Mouse (Mus musculus) left cerebral cortex, adult 18-20 months (tissue): ENCODE results near the gene Apol6. TPM values are rescaled to one million over a fixed set of nuclear protein-coding genes. Genes with fewer than 3 reads are reported as not detected.

Source experiments
- DNase-seq, 2 experiments: peaks; one replicate each; pipeline ENCODE4 v3.0.0; 2021 to 2022; ENCODE audit warnings: low spot score in 2 of 2, mixed read lengths in 1 of 2
- total RNA-seq, 2 experiments: library from RNA; stranded (reverse); gene quantifications; 2 replicates each; pipeline ENCODE4 v1.2.3; 2021

Gene Apol6
- total RNA-seq, 2 experiments from 2014 or later: 0.21 to 0.23 TPM

DNA sequence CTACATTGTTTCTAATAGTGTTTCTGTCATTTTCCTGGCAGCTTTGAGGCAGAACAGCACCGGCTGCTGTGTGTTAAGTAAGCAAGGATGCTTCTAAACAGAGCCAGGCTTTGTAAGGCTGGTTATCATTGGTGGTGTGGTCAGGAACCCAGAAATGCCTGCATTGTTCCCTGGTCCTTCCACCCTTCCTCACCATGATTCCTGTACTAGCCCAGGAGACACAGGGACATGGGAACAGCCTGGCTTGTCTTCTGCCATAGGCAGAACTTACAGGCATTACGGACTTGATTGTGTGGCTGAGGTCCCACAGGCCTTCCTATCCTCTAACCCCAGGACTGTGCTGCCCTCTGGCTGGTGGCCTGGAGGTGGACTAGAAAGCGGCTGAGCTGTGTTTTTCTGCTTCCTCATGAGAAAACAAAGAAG, 23.9 kb downstream of the Apol6 start:
- DNase-seq: peak in 1 of 2 experiments; percentile 33

DNA sequence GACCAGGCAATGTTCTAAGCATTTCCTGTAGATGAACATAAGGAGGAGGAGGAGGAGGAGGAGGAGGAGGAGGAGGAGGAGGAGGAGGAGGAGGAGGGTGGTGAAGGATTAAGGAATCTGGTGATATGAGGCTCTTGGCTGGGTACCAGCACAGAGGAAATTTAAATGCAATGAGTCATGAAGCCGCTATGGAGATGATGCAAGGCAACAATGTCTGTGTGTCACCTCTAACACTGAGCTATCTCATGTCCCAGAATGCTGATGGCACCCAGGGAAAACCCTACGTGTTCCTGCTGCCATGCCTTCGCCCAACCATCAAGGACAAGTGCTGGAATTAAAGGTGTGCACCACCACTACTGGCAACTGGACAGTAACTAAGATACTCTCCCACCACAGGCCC, 24.5 kb downstream of the Apol6 start:
- DNase-seq: peak; percentile 55 to 58

DNA sequence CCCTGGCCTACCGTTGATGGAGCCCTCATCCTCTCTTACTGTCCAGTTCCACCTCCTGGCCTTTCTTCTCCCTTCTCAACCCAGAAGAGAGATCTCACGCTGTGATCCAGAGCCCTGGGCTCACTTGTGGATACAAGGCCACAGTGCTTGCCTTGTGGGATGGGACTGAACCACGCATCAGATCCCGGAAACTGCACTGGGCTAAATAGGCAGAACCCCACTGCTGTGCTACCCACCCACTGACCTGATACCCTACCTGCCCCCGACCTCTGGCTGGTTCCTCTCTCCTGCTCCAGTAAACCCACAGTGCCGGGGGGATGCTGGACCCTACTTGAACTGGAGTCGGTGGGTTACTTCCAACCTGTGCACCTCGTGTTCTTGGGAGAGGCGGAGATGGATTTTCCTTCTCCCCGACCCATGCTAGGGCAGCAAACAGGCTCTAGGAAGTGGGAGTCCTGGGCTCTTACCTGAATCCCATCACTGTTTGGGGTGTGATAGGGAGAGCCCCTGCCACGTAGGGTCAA, 26.3 kb downstream of the Apol6 start:
- no peak for DNase-seq

DNA sequence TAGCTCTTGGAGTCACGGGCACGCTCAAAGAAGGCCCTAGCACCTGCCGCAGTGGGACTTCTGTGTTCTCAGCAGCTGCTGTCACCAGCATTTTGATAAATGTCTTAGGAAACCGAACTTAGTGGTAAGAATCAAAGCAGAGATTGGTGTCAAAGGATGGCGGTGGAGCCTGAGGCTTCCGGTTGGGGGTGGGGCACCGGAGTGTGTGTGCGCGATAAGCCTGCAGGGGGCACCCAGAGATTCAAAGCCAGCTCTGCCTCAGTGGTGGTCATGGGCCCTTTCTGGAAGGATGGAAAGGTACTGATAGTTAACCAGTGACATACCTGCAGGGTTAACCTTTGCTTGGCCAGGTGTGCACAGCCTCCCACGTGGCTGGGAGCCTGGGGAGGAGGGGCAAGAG, 27.0 kb downstream of the Apol6 start:
- DNase-seq: no peak

DNA sequence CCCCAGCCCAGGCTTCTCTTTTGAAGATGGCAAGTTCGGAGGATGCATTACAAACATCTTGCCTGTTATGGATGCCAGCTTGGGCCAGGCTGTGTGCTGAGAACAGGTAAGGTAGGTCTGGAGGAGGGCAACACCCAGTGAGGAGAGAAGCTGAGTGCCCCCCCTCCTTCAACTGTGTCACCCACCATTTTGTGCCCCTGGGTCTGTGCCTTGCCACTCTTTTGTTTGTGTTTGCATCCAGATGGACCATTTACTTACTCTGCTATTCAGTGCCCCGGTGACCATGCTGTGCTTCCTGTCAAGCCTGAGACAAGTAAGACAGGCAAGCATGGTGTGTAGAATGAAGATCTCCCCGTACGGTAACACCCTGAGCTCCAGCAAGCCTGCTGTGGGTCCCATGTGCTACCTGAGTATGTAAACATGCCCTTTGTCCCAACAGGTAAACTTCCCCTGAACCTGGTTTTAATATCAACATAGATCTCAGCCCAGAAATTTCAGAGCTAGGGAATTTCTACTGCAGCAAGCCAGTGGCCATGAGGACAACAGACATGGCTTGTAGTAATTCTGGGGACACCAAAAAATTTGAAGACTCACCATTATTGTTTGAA, 28.1 kb downstream of the Apol6 start:
- DNase-seq: no peak

DNA sequence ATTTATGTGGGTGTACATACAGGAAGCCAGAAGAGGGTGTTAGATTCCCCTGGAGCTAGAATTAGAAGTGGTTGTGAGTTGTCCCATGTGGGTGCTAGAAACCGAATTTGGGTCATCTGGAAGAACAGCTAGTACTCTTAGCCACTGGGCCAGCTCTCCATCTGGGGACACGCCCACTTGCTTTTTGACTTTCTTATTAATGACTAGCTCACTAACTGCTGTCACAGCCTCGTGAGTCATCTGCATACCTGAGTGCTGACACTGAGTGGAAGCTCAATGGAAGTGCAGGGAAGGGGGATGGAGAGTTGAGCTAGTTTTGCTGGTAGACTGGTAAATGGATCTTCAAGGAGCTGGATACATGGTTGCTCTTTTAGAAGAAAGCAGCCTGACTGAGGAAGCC, 32.0 kb downstream of the Apol6 start:
- DNase-seq: peak in 1 of 2 experiments; percentile 44

DNA sequence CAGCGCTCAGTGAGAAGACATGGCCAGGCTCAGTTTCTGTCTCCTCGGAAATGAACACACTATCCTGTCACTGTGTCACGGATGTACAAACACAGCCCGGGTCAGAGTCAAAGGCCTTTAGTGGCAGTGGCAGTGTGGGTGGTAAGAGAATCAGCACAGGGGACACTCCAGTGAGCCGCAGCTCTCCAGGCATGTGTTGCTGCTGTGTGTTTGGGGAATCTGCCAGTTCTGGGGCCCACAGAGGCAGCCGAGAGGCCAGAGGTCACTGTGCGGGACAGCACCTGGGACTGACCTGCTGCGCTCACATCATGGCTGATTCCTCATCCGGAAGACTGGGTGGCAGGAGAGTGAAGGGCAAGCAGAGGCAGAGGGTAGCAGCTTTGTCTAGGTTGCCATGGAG, 33.4 kb downstream of the Apol6 start:
- no peak for DNase-seq

DNA sequence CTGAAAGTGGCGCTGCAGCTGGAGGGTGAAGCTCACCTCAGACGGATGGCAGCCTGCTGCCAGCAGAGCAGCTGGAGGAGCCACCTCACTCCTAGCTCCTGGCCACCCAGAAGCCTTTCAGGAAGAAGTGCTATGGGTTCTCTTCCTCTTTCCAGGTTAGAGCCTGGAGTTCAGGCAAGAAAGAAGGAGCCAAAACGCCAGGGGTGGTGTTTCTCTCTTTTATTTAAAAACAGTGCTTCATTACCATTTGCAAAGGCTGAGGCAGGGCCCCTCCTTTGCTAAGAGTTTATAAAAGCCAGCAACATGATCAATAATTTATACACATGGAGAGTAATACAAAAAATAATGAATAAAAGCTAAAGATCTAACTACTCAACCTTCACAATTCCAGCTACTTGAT, 34.3 kb downstream of the Apol6 start:
- DNase-seq: no peak

DNA sequence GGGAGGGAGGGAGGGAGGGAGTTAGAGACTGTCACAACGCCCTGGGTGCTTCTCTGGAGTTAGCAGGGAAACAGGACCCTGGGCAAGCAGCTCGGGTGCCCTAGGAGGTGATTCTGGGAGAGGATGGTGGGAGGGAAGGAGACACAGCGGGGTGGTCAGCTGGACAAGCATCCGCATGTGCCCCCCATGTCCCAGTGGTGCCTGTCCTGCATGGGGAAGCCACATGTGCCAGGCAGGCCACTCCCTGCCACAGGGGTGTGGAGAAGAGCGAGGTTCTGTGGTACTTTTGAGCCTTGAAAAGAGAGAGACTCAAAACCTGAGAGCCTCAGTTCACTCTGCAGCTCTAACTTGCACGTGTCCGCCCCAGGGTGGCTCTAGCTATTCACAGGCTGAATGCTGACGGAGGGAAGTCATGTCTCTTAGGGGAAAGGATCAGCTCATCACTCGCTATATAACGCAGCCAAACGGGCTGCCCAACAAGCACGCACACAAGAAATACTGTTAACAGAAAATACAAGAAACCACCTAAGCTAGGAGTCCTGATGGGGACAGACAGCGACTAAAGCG, 34.8 kb downstream of the Apol6 start:
- DNase-seq: no peak

DNA sequence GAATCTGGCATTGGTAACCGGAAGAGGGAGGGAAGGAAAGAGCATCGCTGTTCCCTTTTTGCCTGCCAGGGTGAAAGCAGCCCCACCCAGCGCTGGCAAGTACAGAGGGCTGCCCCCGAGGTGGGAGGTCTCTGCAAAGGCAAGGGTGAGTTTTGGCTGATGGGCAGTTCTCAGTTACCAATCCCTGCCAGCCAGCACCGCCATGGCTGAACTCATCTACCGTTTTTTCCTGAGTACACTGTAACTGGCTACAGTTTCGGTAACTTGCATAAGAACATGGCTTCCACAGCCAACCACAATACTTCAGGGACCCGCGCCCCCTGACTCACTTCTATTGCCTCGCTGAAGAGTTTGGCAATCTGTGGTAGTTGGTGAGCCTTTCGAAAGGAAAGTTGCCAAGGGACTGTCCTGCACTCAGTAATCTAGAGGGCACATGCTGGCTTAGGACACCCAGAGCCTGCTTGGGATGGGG, 35.4 kb downstream of the Apol6 start:
- DNase-seq: no peak

DNA sequence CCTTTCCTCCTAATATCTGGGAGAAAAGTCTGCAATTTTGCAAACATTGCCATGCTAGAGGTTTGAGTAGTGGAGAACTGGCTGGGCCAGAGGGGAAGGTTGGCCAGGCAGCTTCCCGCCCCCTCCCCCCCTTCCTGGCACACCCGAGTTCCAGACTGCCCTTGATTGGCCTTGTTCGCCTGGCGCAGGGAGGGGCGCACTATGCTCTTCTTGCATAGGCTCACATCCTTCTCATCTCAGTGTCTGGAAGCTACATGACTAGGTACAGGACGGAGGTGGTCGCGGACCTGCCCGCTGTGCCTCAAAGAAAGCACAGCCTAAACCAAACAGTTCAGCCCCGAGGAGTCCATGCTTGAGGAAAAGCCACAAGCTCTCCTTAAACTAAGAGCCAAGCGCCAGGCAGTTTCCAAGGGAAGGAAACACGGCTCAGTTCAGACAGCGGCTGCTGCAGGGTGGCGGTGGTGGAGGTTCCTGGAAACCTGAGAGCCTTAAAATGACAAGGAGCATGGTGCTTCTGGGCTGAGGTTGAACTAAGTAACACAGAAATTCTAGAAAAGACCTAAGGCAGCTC, 36.2 kb downstream of the Apol6 start:
- no peak for DNase-seq

DNA sequence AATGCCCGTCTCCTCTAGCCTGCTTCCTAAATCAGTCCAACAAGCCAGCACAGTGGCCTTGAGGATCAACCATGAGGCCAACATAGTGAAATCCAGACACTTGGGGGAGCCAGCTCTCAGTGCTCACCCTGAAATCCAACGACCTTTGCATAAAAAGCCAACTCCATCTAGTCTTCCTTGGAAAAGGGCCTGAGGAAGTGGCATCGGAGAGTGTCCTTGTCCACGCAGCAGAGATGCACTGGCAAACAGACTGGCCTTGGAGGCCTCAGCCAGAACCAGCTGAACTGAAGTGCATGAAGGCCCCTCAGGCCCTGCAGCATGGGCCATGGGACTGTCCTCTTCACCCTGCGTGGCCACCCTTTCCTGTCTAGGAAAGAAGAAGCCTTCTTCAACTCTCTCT, 36.9 kb downstream of the Apol6 start:
- DNase-seq: no peak

DNA sequence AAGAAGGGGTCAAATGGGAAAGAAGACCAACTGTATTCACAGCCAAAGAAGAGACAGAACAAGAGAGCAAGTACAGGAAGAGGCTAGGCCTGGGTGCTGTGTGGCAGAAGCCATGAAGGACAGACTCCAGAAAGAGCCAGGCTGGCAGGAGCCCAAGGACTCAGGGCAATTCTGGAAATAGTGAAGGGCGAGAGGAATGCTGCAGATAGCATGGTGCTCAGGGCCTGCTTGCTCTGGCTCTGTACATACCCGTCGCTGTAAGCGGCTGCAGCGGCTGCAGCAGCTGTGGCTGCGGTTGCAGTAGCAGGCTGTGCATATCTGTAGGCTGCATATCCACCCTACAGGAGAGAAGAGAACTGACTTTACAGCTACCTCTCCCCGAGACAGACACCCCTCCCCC, 41.3 kb downstream of the Apol6 start:
- no peak for DNase-seq

DNA sequence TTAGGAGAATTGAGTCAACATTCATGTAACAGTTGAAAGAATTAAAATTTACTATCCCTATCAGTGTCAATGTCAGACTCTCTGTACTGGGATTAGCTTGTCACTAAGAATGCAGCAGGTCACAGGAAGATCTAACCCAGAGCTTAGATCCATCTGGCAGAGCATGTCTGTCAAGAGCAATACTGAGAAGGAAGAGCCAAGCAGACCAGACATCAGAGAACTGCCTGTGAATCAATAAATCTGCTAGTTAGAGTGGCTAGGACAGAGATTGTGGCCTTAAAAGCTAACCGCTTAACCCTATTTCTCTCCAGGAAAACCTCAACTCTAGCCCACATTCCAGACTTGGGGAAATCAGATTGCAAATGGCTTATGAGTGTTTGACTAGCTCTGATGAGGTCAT, 42.0 kb downstream of the Apol6 start:
- DNase-seq: no peak

DNA sequence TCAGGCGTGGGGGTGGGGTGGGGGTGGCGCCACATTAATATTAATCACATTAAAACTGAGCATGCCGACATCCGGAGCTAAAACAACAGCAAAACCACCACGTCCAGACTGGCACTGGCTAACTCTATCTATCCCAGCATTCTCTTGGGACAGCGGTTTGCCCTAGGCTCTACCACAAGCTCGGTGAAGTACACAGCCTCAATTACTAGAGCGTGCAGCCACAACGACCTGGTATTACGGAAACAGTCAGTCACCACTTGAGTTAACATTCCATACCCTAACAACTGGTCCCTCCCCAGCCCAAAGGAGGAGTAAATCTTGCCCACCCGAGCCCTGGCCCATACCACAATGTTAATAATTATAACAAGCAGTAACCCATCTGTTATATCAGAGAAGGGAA, 44.7 kb downstream of the Apol6 start:
- DNase-seq: no peak

DNA sequence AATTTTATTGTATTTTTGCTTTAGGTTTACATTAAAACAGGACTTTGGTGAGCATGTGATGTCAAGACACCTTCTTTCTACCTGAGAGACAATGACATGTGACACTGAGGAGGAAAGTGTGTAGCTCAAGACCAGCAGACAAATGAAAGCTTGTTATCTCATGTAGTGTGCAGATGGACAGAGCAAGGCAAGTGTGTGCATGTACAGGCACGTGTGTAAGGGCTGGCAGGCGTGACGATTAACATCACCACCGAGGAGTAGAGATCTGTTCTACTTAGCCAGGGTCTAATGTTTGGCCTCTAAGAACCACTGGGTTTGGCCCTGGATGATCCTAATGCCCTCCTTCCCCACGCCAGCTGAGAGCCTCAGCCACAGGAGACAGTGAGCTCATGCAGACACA, 46.0 kb downstream of the Apol6 start:
- no peak for DNase-seq

DNA sequence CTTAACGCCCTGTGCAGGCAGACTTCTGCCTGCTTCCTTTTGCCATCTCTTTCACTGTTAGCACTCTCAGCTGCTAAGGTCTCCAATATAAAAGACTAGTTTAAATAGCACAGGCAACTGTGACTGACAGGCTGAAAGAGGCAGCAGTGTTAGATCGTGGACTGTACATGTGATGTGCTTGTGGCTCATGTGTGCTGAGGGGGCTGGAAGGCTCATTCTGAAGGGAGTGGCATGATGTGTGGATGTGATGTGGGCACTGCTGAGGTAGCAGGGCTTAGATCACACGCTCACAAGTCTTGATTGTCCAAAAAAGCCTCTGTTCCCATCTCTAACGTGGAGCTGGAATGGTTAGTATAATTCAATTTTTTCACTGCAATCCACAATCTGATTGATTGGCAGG, 46.9 kb downstream of the Apol6 start:
- DNase-seq: no peak

DNA sequence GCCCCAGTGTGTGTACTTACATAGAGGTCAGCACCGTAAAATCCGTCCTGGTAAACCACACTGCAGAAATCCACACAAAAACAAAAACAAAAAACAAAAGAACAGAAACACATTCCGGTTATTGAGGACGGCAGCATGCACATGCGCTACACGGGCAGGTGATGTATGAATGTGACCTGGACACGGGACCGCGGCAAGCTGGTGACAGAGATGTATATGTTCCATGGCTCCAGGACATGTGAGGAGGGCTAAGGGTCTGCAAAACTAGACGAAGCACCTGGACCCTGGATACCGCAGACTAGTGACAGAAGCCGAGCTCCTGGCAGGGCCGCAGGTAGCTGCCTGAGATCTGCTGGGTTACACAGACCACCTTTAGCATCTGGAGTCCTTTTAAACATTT, 49.9 kb downstream of the Apol6 start:
- DNase-seq: no peak

DNA sequence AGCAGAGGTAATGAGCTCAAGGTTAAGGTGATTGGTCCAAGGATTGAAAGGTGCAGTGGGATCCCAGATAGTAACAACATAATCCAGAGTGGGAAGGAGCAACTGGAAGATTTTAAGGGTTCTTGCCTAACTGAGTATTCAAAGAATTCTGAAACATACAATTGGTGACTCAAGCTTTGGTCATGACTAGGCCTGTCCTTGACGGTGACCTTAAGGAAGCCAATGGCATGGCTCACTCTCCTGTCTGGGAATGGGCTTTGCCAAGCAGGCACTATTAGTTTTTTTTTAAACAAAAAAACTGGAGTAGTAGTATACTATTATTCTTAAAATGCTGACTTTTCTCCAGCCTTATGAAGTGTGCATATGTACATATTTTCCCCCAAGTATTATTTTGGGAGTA, 50.7 kb downstream of the Apol6 start:
- DNase-seq: no peak

DNA sequence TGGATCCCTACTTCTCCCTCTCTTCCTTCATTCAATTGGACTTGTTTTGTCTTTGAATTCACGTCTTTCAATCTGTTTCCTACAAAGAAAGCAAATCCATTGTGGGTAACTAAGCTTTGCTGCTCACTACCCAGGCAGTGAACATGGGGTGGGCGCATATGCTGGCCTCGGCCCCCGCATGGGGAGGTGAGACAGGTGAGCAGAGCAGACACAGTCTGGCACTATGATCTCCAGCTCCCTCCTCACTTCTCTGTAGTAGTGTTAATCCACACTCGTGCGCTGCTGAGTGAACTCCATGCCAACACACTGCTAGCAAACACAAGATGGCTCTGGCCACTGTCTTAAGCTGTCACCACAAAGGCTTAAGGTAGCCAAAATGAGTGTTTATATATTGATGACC, 52.8 kb downstream of the Apol6 start:
- no peak for DNase-seq

DNA sequence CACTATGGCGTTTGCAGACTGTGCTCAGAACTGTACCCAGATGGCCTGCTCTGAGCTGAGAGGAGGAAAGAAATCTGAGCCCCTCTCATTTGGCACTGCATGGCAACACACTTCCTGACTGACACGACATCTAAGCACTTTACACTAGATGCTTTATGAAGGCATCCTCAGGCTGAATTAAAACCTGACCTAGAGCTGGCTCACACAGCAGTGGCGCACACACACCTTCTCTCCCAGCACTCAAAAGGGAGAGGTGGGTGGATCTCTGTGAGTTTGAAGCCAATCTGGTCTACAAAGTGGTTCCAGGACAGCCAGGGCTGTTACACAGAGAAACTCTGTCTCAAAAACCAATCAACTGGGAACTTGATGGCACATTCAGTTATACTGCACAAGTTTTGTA, 55.2 kb downstream of the Apol6 start:
- no peak for DNase-seq

DNA sequence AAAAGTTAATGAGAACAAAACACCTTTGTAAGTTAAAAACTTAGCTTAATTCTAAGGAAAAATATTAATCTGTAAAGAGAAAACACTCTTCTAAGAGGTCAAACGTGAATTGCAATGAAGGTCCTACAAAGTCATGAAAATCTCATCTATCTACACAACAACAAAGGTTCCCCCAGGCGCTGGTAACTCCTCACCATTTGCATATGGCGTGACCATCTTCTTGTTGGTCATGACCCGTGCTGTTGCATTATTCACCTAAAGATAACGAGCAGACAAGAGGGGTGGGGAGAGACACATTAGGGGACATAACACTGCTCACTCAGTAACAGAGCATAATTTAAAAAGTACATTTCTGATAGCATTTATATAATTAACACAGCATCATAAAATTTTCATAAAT, 58.2 kb downstream of the Apol6 start:
- no peak for DNase-seq
